Mouse (Mus musculus) olfactory bulb, adult 2 months (tissue): ENCODE measurements around the gene Foxp1.

ENCODE experiments used
- CTCF ChIP-seq: fragments of 200-500 bp; IDR thresholded peaks from 2 replicates; pipeline ENCODE4 v1.5.1; 2012; ENCODE audit warnings: low read depth, mild to moderate bottlenecking, low read length, moderate library complexity; ENCODE audit not compliant: insufficient read depth
- POLR2A ChIP-seq: fragments of 200-500 bp; IDR thresholded peaks from 2 replicates; pipeline ENCODE4 v1.6.1; 2012; ENCODE audit warnings: mild to moderate bottlenecking, low read depth, low read length, moderate library complexity; ENCODE audit not compliant: insufficient read depth

DNA sequence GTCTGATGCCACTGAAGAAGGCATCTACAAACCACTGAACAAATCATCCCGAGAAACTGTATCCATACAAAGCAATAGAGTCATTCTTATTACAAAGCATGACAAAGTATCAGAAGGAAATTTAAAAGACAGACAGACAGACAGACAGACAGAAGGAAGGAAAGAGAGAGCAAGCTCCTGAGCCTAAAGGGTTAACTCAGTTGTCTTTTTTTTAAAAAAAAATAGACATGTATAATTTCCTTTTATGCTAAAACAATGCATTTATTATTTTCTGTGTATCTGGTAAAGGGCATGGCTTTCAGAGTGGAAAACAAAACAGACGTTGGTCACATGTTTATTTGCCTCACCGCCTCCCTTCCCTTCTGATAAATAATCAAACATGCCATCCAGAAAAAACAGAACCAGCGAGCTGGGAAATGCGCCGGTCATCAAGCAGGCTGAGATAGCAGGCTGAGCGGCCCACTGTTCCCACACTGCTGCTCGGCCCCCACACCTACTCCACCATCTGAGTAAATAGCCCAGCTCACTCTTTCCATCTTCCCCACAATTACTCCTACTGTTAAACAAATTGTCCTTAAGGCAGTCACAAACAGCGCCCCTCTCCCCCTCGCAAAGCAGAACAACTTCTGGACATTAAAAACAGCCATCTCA, 428.1 kb downstream of the Foxp1 start:
- TF ChIP-seq CTCF (no peak), POLR2A (no peak)
